Mouse (Mus musculus) thymus, adult 2 months (tissue): ENCODE measurements around the gene Ppox.

Experiments used
- CTCF ChIP-seq: fragments of 200-500 bp; IDR thresholded peaks from 2 replicates; pipeline ENCODE4 v1.5.1; 2012; ENCODE audit warnings: mild to moderate bottlenecking, control low read depth, low read length, moderate library complexity, borderline replicate concordance; ENCODE audit not compliant: control insufficient read depth, poor library complexity, insufficient read depth; ENCODE audit errors: extremely low read depth
- POLR2A ChIP-seq: fragments of 200-500 bp; IDR thresholded peaks from 2 replicates; pipeline ENCODE4 v1.6.1; 2012; ENCODE audit warnings: mild to moderate bottlenecking, low read length, control low read depth, moderate library complexity; ENCODE audit not compliant: control insufficient read depth, poor library complexity, insufficient read depth; ENCODE audit errors: extremely low read depth

- TF ChIP-seq CTCF (no peak), POLR2A (no peak)
Measured at GRCm38 (mm10) chr1:171325571-171325970, 44.6 kb upstream of the Ppox start.
